Mouse (Mus musculus) liver, embryonic 16.5 days (tissue): ENCODE results near the gene Zcchc17. TPM values are rescaled to one million over a fixed set of nuclear protein-coding genes. Genes with fewer than 3 reads are reported as not detected.

Experiments used
- ATAC-seq: fragments of 200-750 bp; cut with Nextera tagmentation; 2 replicates; pipeline ENCODE4 v1.8.0; 2017; ENCODE audit warnings: low read depth, mild to moderate bottlenecking, moderate number of reproducible peaks, moderate library complexity
- H3K27ac ChIP-seq: fragments of 300-500 bp; sonication (generic); 2 replicates; pipeline ENCODE4 v1.5.1; 2014; ENCODE audit warnings: mild to moderate bottlenecking, low read length
- H3K27me3 ChIP-seq: fragments of 300-500 bp; sonication (generic); 2 replicates; pipeline ENCODE4 v1.6.1; 2014; ENCODE audit warnings: low read depth, low read length, mixed read lengths; ENCODE audit not compliant: control insufficient read depth, insufficient read depth
- H3K36me3 ChIP-seq: fragments of 300-500 bp; sonication (generic); 2 replicates; pipeline ENCODE4 v1.6.1; 2014; ENCODE audit warnings: mild to moderate bottlenecking; ENCODE audit not compliant: control insufficient read depth, insufficient read depth
- H3K4me1 ChIP-seq: fragments of 300-500 bp; sonication (generic); 2 replicates; pipeline ENCODE4 v1.6.1; 2014; ENCODE audit warnings: low read depth, low read length, mixed read lengths; ENCODE audit not compliant: control insufficient read depth
- H3K4me2 ChIP-seq: fragments of 300-500 bp; sonication (generic); 2 replicates; pipeline ENCODE4 v1.6.1; 2014; ENCODE audit warnings: low read depth, low read length, mixed read lengths
- H3K4me3 ChIP-seq: fragments of 300-500 bp; sonication (generic); 2 replicates; pipeline ENCODE4 v1.5.1; 2014; ENCODE audit warnings: low read depth, mild to moderate bottlenecking, low read length
- H3K9ac ChIP-seq: fragments of 300-500 bp; sonication (generic); 2 replicates; pipeline ENCODE4 v1.6.1; 2014; ENCODE audit warnings: low read depth, low read length
- H3K9me3 ChIP-seq: fragments of 300-500 bp; sonication (generic); replicated peaks from 2 replicates; pipeline ENCODE4 v1.6.1; 2016; ENCODE audit warnings: low read length; ENCODE audit not compliant: control insufficient read depth
- WGBS: fragments of 180-500 bp; shearing (Covaris S2); extraction: QIAGEN DNeasy Blood & Tissue Kit; methylation state at CpG from one replicate; pipeline ENCODE4 v1.1.7; 2014; ENCODE audit not compliant: insufficient replicate concordance; 5-methylcytosine and 5-hydroxymethylcytosine counted together
- polyA plus RNA-seq: library from polyadenylated mRNA; unstranded; fragments of >200 nt; fragmentation: Nextera tagmentation; extraction: Ambion mirVana; gene quantifications from 2 replicates; pipeline ENCODE4 v1.2.1, GENCODE M21; 2015

Zcchc17 gene
- polyA plus RNA-seq, 1 experiment from 2014 or later: 27.5 TPM

DNA sequence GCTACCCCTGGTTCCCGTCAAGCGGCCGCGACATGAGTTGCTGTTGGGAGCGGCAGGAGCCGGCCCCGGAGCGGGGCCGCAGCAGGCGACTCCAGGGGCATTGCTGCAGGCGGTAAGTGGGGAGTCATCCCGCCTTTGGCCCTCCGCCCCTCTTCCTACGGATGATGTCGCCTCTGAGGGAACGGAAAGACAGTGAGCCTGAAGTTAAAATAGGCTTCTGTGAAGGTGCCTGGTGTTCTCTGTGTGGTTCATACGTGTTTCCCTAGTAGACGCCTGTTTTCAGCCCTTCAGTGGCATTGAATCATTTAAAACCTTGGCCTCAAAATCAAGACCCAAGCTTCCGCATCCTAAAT, 471 bp upstream of the Zcchc17 start:
- peak overlapping the region; percentile 89 for H3K9ac ChIP-seq
- 0% methylated on average over 19 of the region's 19 CpGs for WGBS
- peak overlapping the region; percentile 75 for H3K4me2 ChIP-seq
- no peaks in the 10 kb centered on the region for H3K9me3 ChIP-seq
- peaks cover 14% of the 10 kb centered on the region for H3K36me3 ChIP-seq
- H3K27me3 ChIP-seq: no peaks in the 10 kb centered on the region
- H3K4me3 ChIP-seq: peak overlapping the region; percentile 89
- ATAC-seq: no peak
- H3K27ac ChIP-seq: peak overlapping the region; percentile 69
- peaks cover 20% of the 10 kb centered on the region for H3K4me1 ChIP-seq

DNA sequence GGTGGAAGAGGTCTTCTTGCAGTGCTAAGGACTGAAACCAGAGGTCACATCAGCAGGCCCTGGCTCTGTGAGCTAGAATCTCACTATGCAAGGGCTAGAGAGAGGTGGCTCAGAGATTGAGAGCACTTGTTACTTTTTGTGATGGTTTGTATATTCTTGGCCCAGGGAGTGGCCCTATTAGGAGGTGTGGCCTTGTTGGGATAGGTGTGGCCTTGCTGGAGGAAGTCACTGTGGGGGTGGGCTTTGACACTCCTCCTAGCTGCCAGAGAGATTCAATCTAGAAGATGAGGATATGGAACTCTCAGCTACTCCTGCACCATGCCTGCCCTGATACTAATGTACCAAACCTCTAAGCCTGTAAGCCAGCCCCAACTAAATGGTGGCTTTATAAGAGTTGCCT, 1.8 kb downstream of the Zcchc17 start:
- Histone ChIP-seq H3K9ac (no peak overlapping the region), H3K4me2 (no peak overlapping the region)

DNA sequence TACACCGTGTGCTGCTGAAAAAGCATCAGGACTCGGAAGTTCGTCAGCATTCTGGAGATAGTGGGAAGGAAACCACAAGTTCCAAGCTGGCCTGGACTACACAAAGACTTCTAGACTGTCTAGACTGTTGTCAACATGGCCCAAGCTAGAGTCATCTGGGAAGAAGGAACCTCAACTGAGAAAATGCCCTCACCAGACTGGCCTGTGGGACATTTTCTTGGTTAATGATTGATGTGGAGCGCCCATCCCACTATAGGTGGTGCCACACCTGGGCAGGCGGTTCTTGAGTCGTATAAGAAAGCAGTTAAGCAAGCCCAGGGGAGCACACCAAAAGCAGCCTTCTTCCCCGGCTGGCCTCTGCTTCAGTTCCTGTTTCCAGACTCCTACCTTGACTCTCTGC, 7.2 kb downstream of the Zcchc17 start:
- no peak overlapping the region for H3K9ac ChIP-seq
- no peaks in the 10 kb centered on the region for H3K9me3 ChIP-seq
- peaks cover 7% of the 10 kb centered on the region for H3K4me1 ChIP-seq
- ATAC-seq: no peak
- peaks cover 22% of the 10 kb centered on the region for H3K36me3 ChIP-seq
- H3K27ac ChIP-seq: no peak overlapping the region
- 78% methylated on average over 7 of the region's 7 CpGs for WGBS
- H3K4me2 ChIP-seq: no peak overlapping the region
- no peaks in the 10 kb centered on the region for H3K27me3 ChIP-seq
- H3K4me3 ChIP-seq: no peak overlapping the region

More for the DNA sequence above, 1.8 kb downstream of the Zcchc17 start:
- Histone ChIP-seq H3K9me3 (no peaks in the 10 kb centered on the region), H3K36me3 (no peaks in the 10 kb centered on the region; the same call in 1 of the 2 replicates), H3K4me1 (peaks cover 20% of the 10 kb centered on the region), H3K4me3 (no peak overlapping the region), H3K27me3 (no peaks in the 10 kb centered on the region), H3K27ac (no peak overlapping the region)
- ATAC-seq: no peak

DNA sequence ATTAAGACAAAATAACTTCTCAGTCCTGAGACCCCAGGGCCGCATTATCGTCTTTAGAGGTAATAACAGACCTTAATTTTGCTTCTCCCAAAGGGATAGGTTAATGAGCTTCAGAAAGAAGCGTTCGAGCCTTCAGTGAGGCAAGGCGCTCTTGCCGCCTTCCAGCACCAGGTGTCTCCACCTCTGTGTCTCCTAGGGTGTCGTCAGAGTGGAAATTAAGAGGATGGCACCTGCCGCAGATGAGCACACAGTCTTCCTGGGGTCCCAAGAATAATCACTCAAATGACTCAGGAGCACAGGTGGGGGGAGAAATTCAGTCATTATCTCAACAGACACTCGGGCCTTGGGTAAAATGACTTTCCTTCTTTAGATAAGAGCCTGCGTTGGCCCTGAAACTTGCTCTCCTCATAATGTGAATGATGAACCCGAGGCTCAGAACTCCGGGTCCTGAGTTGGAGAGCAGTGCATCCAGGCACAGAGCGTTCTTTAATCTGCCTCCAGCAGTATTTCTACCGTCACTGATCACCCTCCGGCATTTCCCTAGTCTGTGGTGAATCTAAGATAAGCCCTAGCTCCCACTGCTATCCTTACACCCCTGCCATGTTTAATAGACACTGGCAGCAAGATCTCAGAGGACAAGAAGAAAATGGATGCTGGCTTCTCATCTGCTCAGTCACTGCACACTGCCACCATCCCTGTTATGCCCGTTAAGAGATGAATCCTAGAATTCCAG, 8.9 kb downstream of the Zcchc17 start:
- H3K4me3 ChIP-seq: no peak overlapping the region
- peak; percentile 39; the same call in 1 of the 2 replicates for ATAC-seq
- 59% methylated on average over 16 of the region's 16 CpGs for WGBS
- H3K27ac ChIP-seq: no peak overlapping the region
- no peaks in the 10 kb centered on the region for H3K27me3 ChIP-seq
- H3K4me1 ChIP-seq: peaks cover 7% of the 10 kb centered on the region
- H3K9me3 ChIP-seq: no peaks in the 10 kb centered on the region
- no peak overlapping the region for H3K4me2 ChIP-seq
- peaks cover 22% of the 10 kb centered on the region for H3K36me3 ChIP-seq
- no peak overlapping the region for H3K9ac ChIP-seq

DNA sequence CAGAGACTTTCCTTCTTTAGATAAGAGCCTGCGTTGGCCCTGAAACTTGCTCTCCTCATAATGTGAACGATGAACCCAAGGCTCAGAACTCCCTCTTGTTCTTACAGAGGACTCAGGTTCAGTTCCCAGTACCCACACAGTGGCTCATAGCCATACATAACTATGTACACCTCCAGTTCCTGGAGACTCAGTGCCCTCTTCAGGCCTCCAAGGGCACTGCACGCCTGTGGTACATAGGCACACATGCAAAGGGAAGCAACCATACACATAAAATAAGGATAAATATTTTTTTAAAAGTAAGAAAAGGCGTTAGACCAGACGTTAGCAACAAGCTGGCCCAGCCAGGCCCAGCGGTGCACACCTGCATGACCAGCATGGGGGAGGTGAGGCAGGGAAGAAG, 10.1 kb downstream of the Zcchc17 start:
- peaks cover 22% of the 10 kb centered on the region for H3K36me3 ChIP-seq
- 81% methylated on average over 6 of the region's 6 CpGs for WGBS
- peaks cover 7% of the 10 kb centered on the region for H3K4me1 ChIP-seq

DNA sequence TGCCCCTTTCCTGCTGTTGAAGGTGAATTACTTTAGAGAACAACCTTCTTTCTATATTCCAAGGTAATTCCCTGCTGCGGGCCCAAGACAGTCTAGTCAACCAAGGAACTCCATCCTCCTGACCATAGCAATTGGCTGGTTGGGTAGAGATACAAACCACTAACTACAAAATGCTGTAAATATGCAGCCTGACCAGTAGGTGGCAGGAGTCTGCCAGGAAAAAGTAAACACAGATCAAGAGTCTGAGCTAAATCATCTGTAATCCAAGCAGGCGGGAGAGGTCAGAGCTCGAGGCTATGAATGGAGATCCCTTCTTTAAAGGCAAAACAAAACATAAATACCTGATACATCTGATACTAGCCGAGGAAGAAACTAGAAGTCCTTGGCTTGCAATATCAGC, 18.1 kb downstream of the Zcchc17 start:
- no peak overlapping the region for H3K4me3 ChIP-seq
- H3K36me3 ChIP-seq: peaks cover 16% of the 10 kb centered on the region
- H3K9me3 ChIP-seq: no peaks in the 10 kb centered on the region
- H3K9ac ChIP-seq: no peak overlapping the region
- no peaks in the 10 kb centered on the region for H3K27me3 ChIP-seq
- no peak overlapping the region; the same call in 1 of the 2 replicates for H3K27ac ChIP-seq
- no peak overlapping the region for H3K4me2 ChIP-seq
- 18% methylated on average over 4 of the region's 4 CpGs for WGBS
- H3K4me1 ChIP-seq: no peaks in the 10 kb centered on the region
- 0 out of 2 replicates have a peak, but pooled peaks have one; percentile 16 for ATAC-seq

More for the DNA sequence above, 10.1 kb downstream of the Zcchc17 start:
- Histone ChIP-seq H3K4me2 (no peak overlapping the region), H3K27me3 (no peaks in the 10 kb centered on the region), H3K9me3 (no peaks in the 10 kb centered on the region), H3K27ac (no peak overlapping the region), H3K4me3 (no peak overlapping the region), H3K9ac (no peak overlapping the region)
- ATAC-seq: no peak

DNA sequence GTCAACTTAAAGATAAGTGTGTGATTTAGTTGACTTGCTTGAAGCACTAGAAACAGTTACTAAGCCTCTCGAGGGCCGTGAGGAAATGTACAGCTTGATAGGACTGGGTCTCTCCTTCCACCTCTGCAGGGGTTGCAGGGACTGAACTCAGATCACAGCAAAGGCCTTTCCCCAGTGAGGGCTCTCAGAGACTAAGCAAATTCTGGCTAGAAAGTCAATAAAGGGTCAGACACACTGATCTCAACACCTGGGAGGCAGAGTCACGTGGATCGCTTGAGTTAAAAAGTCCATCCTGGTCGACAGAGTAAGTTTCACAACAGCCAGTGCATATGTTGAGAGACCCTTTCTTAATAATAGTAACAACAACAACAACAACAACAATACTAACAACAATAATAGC, 23.9 kb downstream of the Zcchc17 start:
- peak; percentile 76 for ATAC-seq
- WGBS: 68% methylated on average over 5 of the region's 5 CpGs

DNA sequence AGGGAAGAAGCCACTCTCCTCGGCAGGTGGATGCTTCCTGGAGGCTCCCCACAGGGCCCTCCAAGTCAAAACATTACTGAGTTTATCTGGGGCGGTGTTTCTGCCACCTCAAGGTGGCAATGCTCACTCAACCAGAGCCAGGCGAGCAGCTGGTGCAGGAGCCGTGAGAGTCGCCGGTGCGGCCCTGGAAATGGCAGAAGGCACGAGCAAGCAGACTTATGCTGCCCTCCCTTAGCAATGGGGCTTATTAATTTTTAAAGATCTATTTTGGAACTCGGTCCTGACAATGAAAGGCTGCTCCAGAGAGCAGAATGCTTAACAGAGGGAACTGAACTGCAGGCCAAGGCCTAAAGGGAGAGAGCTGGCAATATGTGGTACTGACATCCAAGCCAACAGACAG, 32.4 kb downstream of the Zcchc17 start:
- WGBS: 84% methylated on average over 9 of the region's 9 CpGs
- Histone ChIP-seq H3K27me3 (no peaks in the 10 kb centered on the region), H3K9me3 (no peaks in the 10 kb centered on the region), H3K4me1 (no peaks in the 10 kb centered on the region), H3K9ac (no peak overlapping the region), H3K4me2 (no peak overlapping the region), H3K27ac (no peak overlapping the region), H3K36me3 (peaks cover 5% of the 10 kb centered on the region; the same call in 1 of the 2 replicates), H3K4me3 (no peak overlapping the region)
- ATAC-seq: no peak

More for the DNA sequence above, 23.9 kb downstream of the Zcchc17 start:
- Histone ChIP-seq H3K9ac (no peak overlapping the region), H3K9me3 (no peaks in the 10 kb centered on the region), H3K27ac (no peak overlapping the region), H3K4me1 (no peaks in the 10 kb centered on the region), H3K4me2 (no peak overlapping the region), H3K27me3 (no peaks in the 10 kb centered on the region), H3K36me3 (peaks cover 16% of the 10 kb centered on the region), H3K4me3 (no peak overlapping the region)

DNA sequence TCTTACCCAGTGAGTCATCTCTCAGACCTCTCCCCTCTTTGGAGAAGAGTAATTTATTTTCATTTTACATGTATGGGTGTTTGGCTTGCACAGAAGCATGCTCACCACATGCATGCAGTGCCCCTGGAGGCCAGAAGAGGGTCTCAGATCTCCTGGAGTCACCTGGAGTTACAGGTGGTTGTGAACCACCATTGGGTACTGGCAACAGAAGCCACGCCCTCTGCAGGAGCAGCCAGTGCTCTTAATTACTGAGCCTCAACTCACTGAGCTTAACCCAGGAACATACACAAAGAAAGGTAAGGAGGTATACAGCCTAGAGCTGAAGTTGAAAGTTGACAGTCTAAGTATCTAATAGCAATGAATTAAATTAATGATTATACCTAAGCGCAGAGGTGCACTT, 34.3 kb downstream of the Zcchc17 start:
- Histone ChIP-seq H3K27me3 (no peaks in the 10 kb centered on the region), H3K4me1 (no peaks in the 10 kb centered on the region; the same call in 1 of the 2 replicates), H3K9ac (no peak overlapping the region), H3K27ac (no peak overlapping the region), H3K4me2 (no peak overlapping the region), H3K9me3 (no peaks in the 10 kb centered on the region), H3K4me3 (no peak overlapping the region), H3K36me3 (peaks cover 5% of the 10 kb centered on the region; the same call in 1 of the 2 replicates)
- no peak for ATAC-seq
- 83% methylated on average over 2 of the region's 2 CpGs for WGBS
